Mouse (Mus musculus) adrenal gland, adult 2 months (tissue): ENCODE measurements around the gene Hist1h1a. TPM values are rescaled to one million over a fixed set of nuclear protein-coding genes. Genes with fewer than 3 reads are reported as not detected.
"Not testable (repeated sequence)": the region's sequence is repeated elsewhere in the genome, so short reads cannot be mapped to it uniquely, and the experiment has no call there.

Source experiments
- DNase-seq: peaks from one replicate; pipeline ENCODE4 v3.0.0; 2021
- polyA plus RNA-seq: library from polyadenylated mRNA; depleted of rRNA; stranded (reverse); fragments of >200 nt; gene quantifications from 2 replicates; pipeline ENCODE4 v1.2.3, GENCODE M21; 2012
- total RNA-seq, 2 experiments: library from RNA; stranded (reverse); gene quantifications; 2 replicates each; pipeline ENCODE4 v1.2.3; 2021

The Hist1h1a gene
- total and polyA plus RNA-seq, 3 experiments: 0.25 to 19.6 (median 11.0) TPM

GRCm38 (mm10) chr13:23760240-23760971 lies 3.1 kb upstream of the Hist1h1a start:
- DNase-seq: no peak

DNA sequence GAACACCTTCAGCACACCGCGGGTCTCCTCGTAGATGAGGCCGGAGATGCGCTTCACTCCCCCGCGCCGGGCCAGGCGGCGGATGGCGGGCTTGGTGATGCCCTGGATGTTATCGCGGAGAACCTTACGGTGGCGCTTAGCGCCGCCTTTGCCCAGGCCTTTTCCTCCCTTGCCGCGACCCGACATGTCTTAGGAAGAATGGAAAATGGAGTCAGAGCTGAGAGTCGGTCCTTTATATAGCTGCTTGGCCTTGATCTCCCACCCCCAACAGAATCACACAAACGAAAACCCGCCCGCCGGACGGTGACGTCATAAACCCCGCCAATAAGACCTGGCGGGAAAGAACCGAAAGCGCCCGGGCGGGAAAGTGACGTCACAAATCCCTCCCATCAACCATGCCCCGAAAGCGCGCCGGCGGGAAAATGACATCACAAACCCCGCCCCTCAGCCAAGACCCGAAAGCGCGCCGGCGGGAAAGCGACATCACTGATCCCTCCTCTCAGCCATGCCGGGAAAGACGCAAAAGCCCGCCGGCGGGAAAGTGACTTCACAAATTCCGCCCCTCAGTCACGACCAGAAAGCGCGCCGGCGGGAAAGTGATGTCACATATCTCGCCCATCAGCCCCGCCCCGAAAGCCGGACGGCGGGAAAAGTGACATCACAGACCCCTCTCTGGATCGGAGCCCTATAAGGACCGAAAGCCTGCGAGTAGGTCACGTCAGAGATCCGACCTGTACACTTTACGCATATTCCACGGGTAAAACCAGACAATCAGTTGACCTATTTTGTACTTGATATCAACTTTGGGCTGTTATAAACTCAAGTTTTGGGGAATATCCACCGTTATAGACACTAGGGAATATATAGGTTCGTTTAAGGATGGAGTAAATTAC lies 2.2 kb upstream of the Hist1h1a start, which contains the start of gene Hist1h4a:
Hist1h4a (minus strand) TSS at position 259 of the 893 bp plus-strand sequence.
- DNase-seq: peak; percentile 98

- DNase-seq: peak; percentile 85
Observed at GRCm38 (mm10) chr13:23761871-23762821, 1.3 kb upstream of the Hist1h1a start, which contains the start of gene Hist1h3a. TSS of gene Hist1h3a (minus strand) at chr13:23762386.

GRCm38 (mm10) chr13:23763242-23763585 lies 252 bp upstream of the Hist1h1a start:
- no peak for DNase-seq

DNA sequence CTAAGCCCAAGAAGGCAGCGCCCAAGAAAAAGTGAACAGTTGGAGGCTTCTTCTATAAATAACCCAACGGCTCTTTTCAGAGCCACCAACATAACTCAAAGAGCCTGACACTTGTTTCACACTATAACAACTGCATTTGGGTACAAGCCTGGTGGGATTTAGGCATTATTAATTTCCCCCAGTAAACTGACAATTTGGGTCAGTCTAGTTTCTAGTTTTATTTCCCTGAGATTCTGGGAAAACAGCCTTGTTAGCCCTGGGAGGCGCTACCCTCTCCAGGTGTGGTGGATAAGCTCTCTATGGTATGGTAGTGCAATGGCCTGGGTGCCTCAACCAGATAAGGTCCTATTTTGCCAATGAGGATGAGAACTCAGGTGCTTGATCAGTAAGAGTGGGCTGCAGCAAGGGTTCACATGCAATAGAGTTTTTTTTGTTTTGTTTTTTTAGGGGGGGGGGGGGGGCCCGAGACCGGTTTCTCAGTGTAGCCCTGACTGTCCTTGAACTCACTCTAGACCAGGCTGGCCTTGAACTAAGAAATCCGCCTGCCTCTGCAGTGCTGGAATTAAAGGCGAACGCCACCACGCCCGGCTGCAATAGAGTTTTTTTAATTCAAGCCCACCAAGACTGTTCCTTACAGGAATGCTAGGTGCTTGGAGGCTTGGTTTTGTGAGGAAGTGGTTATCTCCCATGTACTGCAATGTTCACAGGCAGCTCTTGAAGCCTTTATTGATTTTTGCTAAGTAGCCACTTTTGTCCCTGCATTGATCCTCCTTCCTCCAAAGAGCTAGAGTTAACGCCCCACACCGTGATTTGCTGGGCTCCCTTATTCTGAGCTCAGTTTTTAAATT lies 1.1 kb downstream of the Hist1h1a start:
- DNase-seq: no peak

DNA sequence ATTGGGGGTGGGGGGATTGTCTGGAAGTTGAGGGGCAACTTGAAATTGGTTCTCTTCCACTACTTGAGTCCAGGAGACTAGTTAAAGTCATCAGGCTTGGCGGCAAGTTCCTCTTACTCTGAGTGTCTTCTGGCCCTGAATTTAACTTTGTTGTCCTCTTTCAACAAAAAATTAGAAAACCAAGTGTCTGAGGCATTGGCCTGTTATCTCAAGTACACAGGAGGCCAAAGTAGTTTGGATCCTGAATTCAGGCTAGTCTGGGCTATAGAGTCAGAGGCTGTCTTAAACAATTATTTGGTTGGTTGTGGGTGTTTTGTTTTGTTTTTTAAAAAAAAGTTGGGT lies 1.7 kb downstream of the Hist1h1a start:
- no peak for DNase-seq

DNA sequence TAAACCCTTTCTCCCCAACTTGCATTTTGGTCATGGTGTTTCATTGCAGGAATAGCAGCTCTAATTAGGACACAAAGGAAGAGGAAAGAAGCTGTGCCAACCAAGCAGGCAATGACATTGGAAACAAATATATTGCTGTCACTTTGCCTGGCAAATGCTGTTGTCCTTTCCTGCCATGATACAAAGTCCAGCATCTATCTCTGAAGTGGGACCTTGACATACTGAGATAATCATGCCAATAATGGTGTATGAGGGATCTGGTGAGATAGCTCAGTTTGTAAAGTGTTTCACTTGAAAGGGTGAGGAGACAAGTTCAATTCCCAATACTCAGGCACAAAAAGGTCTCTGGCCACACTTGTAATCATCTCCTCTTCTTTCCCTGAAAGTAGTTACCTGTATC lies 3.3 kb downstream of the Hist1h1a start:
- DNase-seq: peak; percentile 39

GRCm38 (mm10) chr13:23768834-23769397 lies 5.5 kb downstream of the Hist1h1a start:
- no peak for DNase-seq

DNA sequence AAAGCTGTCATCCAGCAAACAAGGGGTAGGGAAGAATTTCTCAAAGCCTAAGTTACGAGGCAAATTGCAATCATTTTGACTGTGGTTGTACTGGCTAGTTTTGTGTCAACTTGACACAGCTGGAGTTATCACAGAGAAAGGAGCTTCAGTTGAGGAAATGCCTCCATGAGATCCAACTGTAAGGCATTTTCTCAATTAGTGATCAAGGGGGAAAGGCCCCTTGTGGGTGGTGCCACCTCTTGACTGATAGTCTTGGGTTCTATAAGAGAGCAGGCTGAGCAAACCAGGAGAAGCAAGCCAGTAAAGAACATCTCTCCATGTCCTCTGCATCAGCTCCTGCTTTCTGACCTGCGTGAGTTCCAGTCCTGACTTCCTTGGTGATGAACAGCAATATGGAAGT lies 6.1 kb downstream of the Hist1h1a start, which contains the start of gene Trim38:
Trim38 (plus strand) TSS at position 301 of the 400 bp plus-strand sequence.
- DNase-seq: not testable (repeated sequence)

- DNase-seq: peak; percentile 52
Observed at GRCm38 (mm10) chr13:23772561-23773313, 9.3 kb downstream of the Hist1h1a start.

DNA sequence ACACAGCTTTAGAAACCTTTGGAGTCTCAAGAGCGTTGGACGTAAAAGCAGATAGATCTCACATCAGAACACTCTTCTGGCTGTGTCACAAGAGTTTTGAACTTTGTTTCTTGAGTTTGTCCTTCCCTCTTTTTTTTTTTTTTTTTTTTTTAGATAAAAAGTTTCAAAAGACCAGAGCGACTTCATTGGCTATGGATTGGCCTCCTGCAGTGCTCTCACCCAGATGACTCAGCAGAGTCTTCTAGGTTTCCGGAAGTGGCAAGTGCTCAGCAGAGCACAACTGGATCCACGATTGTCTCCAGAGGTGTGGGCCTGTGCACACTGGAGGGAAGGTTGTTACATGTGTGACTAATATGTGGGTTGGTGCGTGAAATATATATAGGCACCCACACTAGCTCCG lies 14.9 kb downstream of the Hist1h1a start:
- no peak for DNase-seq

GRCm38 (mm10) chr13:23779025-23779424 lies 15.6 kb downstream of the Hist1h1a start:
- DNase-seq: no peak

- DNase-seq: peak; percentile 41
Observed at GRCm38 (mm10) chr13:23792520-23792919, 29.1 kb downstream of the Hist1h1a start.

DNA sequence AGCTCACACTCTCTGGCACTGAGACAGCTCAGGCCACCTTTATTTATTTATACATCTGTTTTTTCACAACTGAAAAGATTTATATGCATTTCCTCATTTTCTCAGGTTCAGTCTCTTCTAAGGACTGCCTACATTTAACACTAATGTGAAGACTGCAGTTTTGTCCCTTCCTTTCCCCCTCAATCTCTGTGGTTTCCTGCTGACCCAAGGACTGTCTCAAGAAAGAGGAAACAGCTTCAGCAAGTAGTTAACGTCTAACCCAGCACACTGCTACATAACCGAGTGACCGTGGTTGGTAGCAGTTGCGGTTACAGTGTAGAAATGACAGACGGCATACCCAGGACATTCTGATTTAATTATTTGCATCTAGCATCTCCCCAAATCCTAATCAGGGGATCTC lies 35.9 kb downstream of the Hist1h1a start:
- DNase-seq: no peak

GRCm38 (mm10) chr13:23804532-23804931 lies 41.1 kb downstream of the Hist1h1a start:
- DNase-seq: no peak

DNA sequence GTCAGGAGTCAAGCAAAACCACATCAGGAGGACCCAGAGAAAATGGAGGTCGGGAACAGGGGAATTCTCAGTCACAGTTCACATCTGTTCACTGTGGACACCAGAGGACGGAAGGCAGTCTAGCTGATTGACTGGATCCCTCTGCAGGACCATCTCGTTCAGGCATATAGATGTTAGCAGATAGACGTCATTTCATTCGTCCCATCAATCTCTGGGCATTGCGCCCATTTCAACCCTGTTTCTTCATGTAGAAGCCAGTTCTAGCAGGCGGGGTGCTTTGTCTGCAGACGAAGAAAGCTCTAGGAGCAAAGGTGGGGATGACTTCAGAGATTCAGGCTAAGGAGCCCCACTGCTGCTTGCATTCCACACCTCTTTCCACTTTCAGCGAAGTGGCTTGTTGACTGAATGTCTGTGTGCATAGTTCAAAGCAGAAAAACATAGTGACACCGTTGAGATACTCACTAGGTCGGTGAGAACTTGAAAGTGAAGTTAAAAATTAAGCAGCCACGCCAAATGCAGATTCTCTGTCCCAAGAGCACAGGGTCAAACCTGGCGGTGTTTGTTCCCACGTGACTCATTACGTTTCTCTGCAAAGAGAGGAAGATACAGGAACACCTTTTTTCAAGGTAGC lies 43.1 kb downstream of the Hist1h1a start, which contains the start of gene Slc17a2:
Slc17a2 (plus strand) TSS at position 572 of the 631 bp plus-strand sequence.
- no peak for DNase-seq
